Mouse (Mus musculus) spleen, postnatal 4 days (tissue): ENCODE results near the gene Trappc12.
"Not testable (repeated sequence)": the region's sequence is repeated elsewhere in the genome, so short reads cannot be mapped to it uniquely, and the experiment has no call there.

Source experiments
- DNase-seq, 2 experiments: peaks; one replicate each; pipeline ENCODE4 v3.0.0; 2022; ENCODE audit warnings: low spot score in 2 of 2

Gene Trappc12

GRCm38 (mm10) chr12:28733520-28734245 is 16.6 kb downstream of the Trappc12 start:
- not testable (repeated sequence) for DNase-seq

- DNase-seq: no peak
Measured at GRCm38 (mm10) chr12:28732631-28733030, 17.6 kb downstream of the Trappc12 start.

- no peak for DNase-seq
Measured at GRCm38 (mm10) chr12:28727061-28727460, 23.2 kb downstream of the Trappc12 start.

- DNase-seq: no peak
Measured at GRCm38 (mm10) chr12:28726204-28726603, 24.1 kb downstream of the Trappc12 start.

- no peak for DNase-seq
Measured at GRCm38 (mm10) chr12:28724366-28724765, 25.9 kb downstream of the Trappc12 start.

GRCm38 (mm10) chr12:28718106-28718505 is 32.2 kb downstream of the Trappc12 start:
- no peak for DNase-seq

GRCm38 (mm10) chr12:28717066-28717465 is 33.2 kb downstream of the Trappc12 start:
- DNase-seq: no peak

- DNase-seq: no peak
Measured at GRCm38 (mm10) chr12:28714822-28715632, 35.2 kb downstream of the Trappc12 start.

GRCm38 (mm10) chr12:28710566-28711185 is 39.6 kb downstream of the Trappc12 start:
- no peak for DNase-seq

GRCm38 (mm10) chr12:28708154-28708553 is 42.1 kb downstream of the Trappc12 start:
- DNase-seq: no peak

GRCm38 (mm10) chr12:28705204-28705603 is 45.1 kb downstream of the Trappc12 start:
- no peak for DNase-seq

- no peak for DNase-seq
Measured at GRCm38 (mm10) chr12:28704381-28704780, 45.9 kb downstream of the Trappc12 start.

GRCm38 (mm10) chr12:28701302-28701701 is 49.0 kb downstream of the Trappc12 start:
- no peak for DNase-seq

GRCm38 (mm10) chr12:28700561-28701025 is 49.7 kb downstream of the Trappc12 start:
- DNase-seq: no peak

- no peak for DNase-seq
Measured at GRCm38 (mm10) chr12:28700101-28700511, 50.2 kb downstream of the Trappc12 start.

GRCm38 (mm10) chr12:28699656-28700055 is 50.6 kb downstream of the Trappc12 start:
- peak; percentile 54 to 82 for DNase-seq

GRCm38 (mm10) chr12:28699086-28699485 is 51.2 kb downstream of the Trappc12 start:
- DNase-seq: no peak

- DNase-seq: no peak
Measured at GRCm38 (mm10) chr12:28697821-28698595, 52.3 kb downstream of the Trappc12 start.

GRCm38 (mm10) chr12:28694776-28695175 is 55.5 kb downstream of the Trappc12 start:
- DNase-seq: no peak

- no peak for DNase-seq
Measured at GRCm38 (mm10) chr12:28694231-28694630, 56.0 kb downstream of the Trappc12 start.

GRCm38 (mm10) chr12:28693738-28694137 is 56.5 kb downstream of the Trappc12 start:
- no peak for DNase-seq

- DNase-seq: no peak
Measured at GRCm38 (mm10) chr12:28690730-28691129, 59.5 kb downstream of the Trappc12 start.
